Mouse (Mus musculus) neural tube, embryonic 11.5 days (tissue): Measurements from ENCODE around the gene Fgf5. TPM values are rescaled to one million over a fixed set of nuclear protein-coding genes. Genes with fewer than 3 reads are reported as not detected.

Experiments used
- polyA plus RNA-seq: library from polyadenylated mRNA; unstranded; fragments of >200 nt; fragmentation: Nextera tagmentation; extraction: Ambion mirVana; gene quantifications from 2 replicates; pipeline ENCODE4 v1.2.1, GENCODE M21; 2014

The Fgf5 gene
- polyA plus RNA-seq, 1 experiment from 2014 or later = 2.3 TPM

Other genes with a start within 250 kb of the Fgf5 start
- gene Antxr2, start 223.1 kb upstream of the Fgf5 start, polyA plus RNA-seq = 14.5 and 18.9 TPM in 2 replicates
- gene Prdm8, start 87.0 kb upstream of the Fgf5 start, polyA plus RNA-seq = 5.9 and 6.1 TPM in 2 replicates
- 0.39 TPM in 1 of 2 replicates, not detected in the other for gene Cfap299, start 75.1 kb downstream of the Fgf5 start, polyA plus RNA-seq